Mouse (Mus musculus) CD4-positive helper T cell, adult 2 months (primary cell): Measurements from ENCODE around the gene Prpsap2.
"Not testable (repeated sequence)": the region's sequence is repeated elsewhere in the genome, so short reads cannot be mapped to it uniquely, and the experiment has no call there.

Experiments used
- DNase-seq: peaks from one replicate; pipeline ENCODE4 v3.0.0-alpha.2; 2012; ENCODE audit warnings: low read depth, missing footprints, low spot score

Prpsap2 gene

DNA sequence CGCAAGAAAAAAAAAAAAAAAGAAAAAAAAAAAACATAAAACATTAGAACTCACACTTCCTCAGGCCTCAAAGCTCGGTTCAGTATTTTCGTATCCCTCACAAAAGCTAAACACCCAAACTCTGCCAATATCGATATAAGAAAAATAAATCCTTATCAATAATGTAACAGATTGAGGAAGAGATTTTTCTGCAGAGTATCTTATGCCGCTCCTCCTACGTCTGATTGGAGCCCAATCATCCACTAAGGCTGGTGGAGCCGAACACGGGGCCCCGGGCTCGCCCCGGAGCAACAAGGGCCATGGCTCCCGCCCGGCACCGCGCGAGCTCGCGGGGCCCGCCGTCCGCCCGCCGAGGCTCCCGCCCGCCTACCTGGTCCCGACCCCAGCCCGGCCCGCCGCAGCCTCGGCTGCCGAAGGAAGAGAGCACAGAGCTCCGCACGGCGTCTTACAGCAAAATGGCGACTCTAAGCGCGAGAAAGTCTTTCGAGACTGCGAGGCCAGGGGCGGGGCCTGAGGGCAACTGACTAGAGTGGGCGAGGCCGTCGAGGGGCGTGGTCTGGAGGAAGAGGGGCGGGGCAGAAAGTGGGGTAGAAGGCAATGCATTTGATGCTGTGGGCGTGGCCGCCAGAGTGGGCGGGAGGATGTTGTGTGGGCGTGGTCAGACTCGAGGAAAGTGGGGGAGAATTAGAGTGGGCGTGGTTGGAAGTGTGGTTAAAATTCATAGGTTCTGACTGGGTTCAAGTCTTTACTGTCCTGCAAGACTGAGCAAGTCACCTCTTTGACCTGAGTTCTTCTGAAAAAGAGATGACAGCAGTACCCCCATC lies at the start of gene Prpsap2:
TSS of gene Prpsap2 (minus strand) at position 505 of the 824 bp plus-strand sequence.
- peak; percentile 97 for DNase-seq

GRCm38 (mm10) chr11:61809793-61810192 lies 47.9 kb upstream of the Prpsap2 start:
- no peak for DNase-seq

GRCm38 (mm10) chr11:61808551-61809117 lies 46.7 kb upstream of the Prpsap2 start:
- DNase-seq, result no peak

DNA sequence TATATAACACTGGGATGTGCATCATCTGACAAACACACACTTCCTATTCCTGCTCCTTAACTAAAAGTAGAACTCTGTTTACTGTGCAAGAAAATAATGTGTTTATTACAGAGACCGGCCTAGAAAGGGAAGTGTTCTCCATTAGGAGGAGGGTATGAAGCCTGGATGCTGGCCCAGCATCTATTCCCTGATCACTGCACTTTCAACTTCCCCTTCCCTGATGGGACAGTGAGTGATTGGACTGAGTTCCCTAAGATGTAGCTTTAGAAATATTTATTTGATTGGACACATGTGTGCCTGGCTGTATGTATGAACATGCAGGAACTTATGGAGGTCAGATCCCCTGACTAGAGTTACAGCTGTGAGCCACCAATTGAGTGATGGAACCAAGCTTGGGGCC lies 31.6 kb upstream of the Prpsap2 start:
- no peak for DNase-seq

GRCm38 (mm10) chr11:61788550-61788949 lies 26.7 kb upstream of the Prpsap2 start:
- no peak for DNase-seq

GRCm38 (mm10) chr11:61782526-61782925 lies 20.6 kb upstream of the Prpsap2 start:
- not testable (repeated sequence) for DNase-seq

DNA sequence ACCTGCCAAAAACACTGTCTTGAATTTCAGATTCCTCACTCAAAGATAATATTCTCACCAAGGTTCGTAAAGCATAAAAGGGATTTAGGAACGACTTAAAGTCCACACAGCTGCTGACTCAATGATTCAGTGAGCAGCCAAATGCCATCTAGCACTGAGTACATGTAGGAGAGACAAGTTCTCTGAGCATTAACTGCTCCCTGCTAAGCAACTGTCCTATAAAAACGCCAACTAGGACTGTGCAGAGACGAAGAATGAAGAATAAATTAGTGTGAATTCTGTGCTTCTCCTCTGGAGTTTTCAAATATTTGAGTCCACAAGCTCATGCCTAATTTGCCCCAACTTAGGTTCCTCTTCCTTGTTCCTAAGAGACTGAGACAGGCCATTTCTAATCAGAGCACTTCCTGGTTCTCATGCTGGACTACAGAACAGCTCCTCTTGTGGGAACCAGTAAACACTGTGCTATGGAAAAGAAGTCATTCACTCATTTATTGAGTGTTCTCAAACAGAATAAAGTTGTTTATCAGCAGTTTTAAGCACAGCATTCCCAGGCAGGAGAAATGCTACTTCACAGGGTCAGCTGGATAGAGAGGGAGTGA lies 12.8 kb upstream of the Prpsap2 start:
- DNase-seq, result no peak

- DNase-seq, result peak; percentile 55
Measured at GRCm38 (mm10) chr11:61760518-61760917, 1.4 kb downstream of the Prpsap2 start.

- DNase-seq, result no peak
Measured at GRCm38 (mm10) chr11:61757151-61757550, 4.7 kb downstream of the Prpsap2 start.

DNA sequence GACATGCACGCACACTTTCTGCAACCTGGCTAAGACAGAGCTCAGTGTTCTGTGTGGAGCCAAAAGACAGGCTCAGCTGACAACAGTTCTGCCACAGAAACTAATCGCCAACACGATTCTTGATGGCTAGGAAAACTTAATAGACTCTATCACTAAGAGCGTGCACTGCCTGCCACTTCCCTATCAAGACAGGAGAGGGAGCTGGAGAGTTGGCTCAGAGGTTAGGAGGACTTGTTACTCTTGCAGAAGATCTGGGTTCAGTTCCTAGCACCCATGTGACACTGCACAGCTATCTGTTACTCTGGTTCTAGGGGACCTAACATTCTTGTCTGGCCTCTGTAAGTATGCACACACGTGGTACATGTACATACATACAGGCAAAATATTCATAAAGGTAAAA lies 10.3 kb downstream of the Prpsap2 start:
- peak; percentile 21 for DNase-seq

- DNase-seq, result no peak
Measured at GRCm38 (mm10) chr11:61747161-61747560, 14.7 kb downstream of the Prpsap2 start.

DNA sequence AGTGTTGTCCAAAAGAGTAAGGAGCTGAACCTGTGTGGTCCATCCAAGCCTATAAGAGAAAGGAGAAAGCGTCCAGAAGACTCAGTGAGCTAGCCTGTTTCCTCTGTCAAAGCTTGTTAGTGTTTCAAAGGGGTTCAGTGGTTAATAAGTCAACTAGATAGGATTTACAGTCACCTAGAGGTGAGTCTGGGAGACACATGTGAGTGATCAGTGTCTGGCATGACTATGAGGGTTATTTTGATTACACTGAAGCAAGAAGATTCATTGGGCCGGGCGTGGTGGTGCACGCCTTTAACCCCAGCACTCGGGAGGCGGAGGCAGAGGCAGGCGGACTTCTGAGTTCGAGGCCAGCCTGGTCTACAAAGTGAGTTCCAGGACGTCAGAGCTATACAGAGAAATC lies 16.1 kb downstream of the Prpsap2 start:
- no peak for DNase-seq

DNA sequence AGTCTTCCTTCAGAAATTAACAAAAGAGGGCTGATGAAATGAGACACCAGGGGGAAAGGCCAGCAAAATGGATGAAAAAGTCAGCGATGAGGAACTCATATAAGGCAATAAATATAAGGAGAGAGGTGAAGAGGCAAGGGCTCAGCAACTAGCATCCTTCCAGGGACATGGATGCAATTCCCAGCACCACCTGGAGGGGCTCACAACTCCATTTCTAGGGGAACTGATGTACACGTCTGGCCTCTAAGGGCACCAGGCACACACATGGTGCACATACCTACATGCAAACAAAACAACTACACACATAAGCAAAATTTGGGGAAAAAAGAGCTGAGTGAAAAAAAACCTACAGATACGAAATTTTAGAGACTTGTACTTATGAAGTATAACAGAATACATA lies 17.4 kb downstream of the Prpsap2 start:
- DNase-seq, result no peak

GRCm38 (mm10) chr11:61743768-61744167 lies 18.1 kb downstream of the Prpsap2 start:
- no peak for DNase-seq

DNA sequence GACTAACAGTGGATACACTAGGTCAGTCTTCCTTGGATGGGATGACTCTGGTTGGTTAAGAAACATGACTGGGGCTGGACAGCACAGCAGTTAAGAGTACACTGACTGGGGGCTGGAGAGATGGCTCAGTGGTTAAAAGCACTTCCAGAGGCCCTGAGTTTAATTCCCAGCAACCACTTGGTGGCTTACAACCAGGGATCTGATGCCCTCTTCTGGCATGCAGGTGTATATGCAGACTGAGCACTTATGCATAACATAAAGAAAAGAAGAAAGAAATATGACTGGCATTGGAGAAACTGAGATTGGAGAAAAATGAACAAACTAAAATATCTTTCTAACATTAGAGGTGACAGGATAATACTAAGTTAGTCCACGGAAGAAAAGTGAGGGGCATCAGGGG lies 21.4 kb downstream of the Prpsap2 start:
- DNase-seq, result no peak

DNA sequence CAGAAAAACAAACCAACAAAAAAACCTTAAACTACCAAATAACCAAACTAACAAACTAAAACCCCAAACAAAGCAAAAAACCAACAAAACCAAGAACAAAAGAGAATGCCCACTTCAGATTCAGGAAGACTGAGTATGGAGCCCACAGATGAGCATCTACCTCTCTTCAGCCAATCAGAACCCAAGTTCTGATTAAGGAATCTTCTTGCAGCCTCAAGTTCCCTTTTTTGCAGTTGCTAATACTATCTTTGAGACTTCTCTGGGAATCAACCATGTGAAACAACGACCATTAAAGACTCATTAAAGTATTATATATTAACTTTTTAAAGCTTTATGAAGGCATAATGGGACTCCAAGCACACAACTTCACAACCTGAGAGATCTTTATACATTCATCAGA lies 24.6 kb downstream of the Prpsap2 start:
- no peak for DNase-seq

DNA sequence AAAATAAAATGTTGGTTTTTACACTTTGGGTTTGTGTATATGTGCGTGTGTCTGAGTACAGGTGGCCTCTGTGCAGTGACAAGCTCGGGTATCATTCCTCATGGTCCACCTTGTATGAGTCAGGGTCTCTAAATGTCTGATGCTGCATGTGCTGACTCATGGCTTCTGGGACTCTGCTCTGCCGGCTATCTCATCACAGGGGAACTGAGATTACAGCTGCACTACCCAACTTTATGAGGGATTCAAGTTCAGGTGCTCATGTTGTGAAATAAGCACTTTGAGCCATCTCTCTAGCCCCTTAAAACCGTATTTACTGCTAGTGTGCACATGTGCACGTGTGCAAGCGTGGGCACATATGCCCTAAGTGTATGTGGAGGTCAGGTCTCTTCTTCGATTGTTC lies 29.2 kb downstream of the Prpsap2 start:
- no peak for DNase-seq

DNA sequence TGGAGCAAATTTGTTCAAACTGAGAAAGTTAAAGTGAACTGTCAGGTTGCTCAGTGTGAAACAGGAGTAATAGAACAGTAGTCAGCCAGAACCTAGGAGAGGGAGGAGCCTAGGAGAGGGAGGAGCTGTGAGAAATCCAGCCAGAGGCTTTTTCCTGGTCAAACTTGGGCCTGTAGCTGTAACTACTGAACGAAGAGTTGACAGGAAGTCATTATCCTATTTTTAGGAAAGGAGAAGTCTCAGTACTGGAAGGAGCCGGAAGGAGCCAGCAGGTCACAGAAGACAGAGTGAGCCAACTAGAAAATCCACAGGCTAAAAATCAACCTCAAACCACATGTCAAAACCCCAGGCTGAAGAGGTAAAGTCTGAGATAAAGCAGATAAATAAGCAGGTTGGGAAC lies 33.9 kb downstream of the Prpsap2 start:
- peak; percentile 11 for DNase-seq

- DNase-seq, result no peak
Measured at GRCm38 (mm10) chr11:61722077-61722476, 39.8 kb downstream of the Prpsap2 start.

DNA sequence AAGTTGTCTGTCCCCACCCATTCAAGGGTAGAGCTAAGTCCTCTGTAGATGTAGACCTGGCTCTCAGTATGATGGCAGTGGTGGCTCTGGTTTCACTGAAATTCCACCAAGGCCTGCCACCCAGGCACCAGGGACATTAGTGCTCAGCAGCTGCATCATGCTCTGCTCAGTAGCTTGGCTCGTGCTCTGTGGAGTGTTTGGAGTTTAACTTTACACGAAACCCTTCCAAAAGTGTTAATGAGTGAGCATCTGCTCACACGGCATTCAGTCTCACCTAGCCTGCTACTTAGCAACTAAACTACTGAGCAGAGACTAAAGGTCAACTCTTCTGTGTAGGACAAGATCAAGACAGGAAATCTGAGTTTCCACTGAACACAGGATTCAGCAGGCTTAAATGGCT lies 41.3 kb downstream of the Prpsap2 start, which contains the start of gene Slc5a10:
TSS of gene Slc5a10 (minus strand) at position 191 of the 400 bp plus-strand sequence.
- DNase-seq, result no peak

GRCm38 (mm10) chr11:61719826-61720225 lies 42.1 kb downstream of the Prpsap2 start:
- DNase-seq, result no peak

DNA sequence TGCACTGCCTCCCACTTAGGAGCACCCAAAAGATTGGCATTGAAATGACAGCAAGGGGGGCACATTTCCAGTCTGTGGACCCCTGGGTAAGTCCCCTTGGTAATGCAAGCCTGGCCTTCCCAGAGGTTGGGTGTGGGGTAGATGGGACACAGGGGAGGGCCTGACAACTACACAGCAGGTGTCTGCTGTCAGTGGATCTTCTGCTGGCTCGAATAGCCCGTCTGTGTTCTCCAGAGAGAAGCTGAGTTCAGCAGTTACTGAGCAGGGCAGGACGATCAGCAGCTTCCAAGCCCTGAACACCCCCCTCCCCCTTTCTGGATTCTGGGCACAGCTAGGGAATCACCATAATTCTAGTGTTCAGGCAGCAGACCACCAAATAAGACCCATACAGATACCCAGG lies 42.5 kb downstream of the Prpsap2 start:
- no peak for DNase-seq

- no peak for DNase-seq
Measured at GRCm38 (mm10) chr11:61717990-61718389, 43.9 kb downstream of the Prpsap2 start.
